Mouse (Mus musculus) spleen, adult 12 weeks (tissue): ENCODE results near the gene Olfr768.
"Not testable (repeated sequence)": the region's sequence is repeated elsewhere in the genome, so short reads cannot be mapped to it uniquely, and the experiment has no call there.

Experiments used
- DNase-seq: peaks from one replicate; pipeline ENCODE4 v3.0.0; 2022; ENCODE audit warnings: low spot score

The Olfr768 gene

GRCm38 (mm10) chr10:129099275-129099674, at the start of gene Olfr768:
Gene Olfr768, minus strand, starts transcription at chr10:129099375.
- DNase-seq, result no peak

GRCm38 (mm10) chr10:129138898-129139297, 39.7 kb upstream of the Olfr768 start, which contains the start of gene Olfr770:
Gene Olfr770, minus strand, starts transcription at chr10:129138998.
- no peak for DNase-seq

GRCm38 (mm10) chr10:129117761-129118160, 18.6 kb upstream of the Olfr768 start, which contains the start of gene Olfr769:
Gene Olfr769, minus strand, starts transcription at chr10:129117861.
- DNase-seq, result no peak

- no peak for DNase-seq
These were observed 16.0 kb upstream of the Olfr768 start for GRCm38 (mm10) chr10:129115146-129115545.

GRCm38 (mm10) chr10:129101231-129101630, 2.1 kb upstream of the Olfr768 start:
- no peak for DNase-seq

GRCm38 (mm10) chr10:129082810-129083209, 16.4 kb downstream of the Olfr768 start, which contains the start of gene Olfr767:
Gene Olfr767, minus strand, starts transcription at chr10:129082910.
- DNase-seq, result not testable (repeated sequence)

GRCm38 (mm10) chr10:129068877-129069276, 30.3 kb downstream of the Olfr768 start, which contains the start of gene Olfr766-ps1:
Gene Olfr766-ps1, minus strand, starts transcription at chr10:129068977.
- no peak for DNase-seq

- DNase-seq, result not testable (repeated sequence)
These were observed 49.3 kb downstream of the Olfr768 start, which contains the start of gene Olfr765 for GRCm38 (mm10) chr10:129049898-129050297. Gene Olfr765, minus strand, starts transcription at chr10:129049998.
